Mouse (Mus musculus): Measurements from ENCODE around the gene Wwp2. TPM values are rescaled to one million over a fixed set of nuclear protein-coding genes. Genes with fewer than 3 reads are reported as not detected.

The Wwp2 gene
- polyA plus RNA-seq, 1 experiment from 2014 or later, result 41.5 TPM

GRCm38 (mm10) chr8:107505271-107505670, 69.1 kb downstream of the Wwp2 start:
- Histone ChIP-seq H3K27me3 (replicated peaks; ENCODE audit: control insufficient read depth, insufficient read depth, low read length) (no peaks in the 10 kb centered on the region), H3K27ac (ENCODE audit: low read length) (no peak overlapping the region), H3K36me3 (ENCODE audit: control insufficient read depth, insufficient read depth) (peaks cover 5% of the 10 kb centered on the region; the same call in 1 of the 2 replicates), H3K9me3 (ENCODE audit: control insufficient read depth, low read length) (no peaks in the 10 kb centered on the region), H3K4me3 (replicated peaks; ENCODE audit: low read length) (no peak overlapping the region), H3K4me1 (replicated peaks; ENCODE audit: control insufficient read depth, insufficient read depth, low read length) (peaks cover 8% of the 10 kb centered on the region), H3K9ac (replicated peaks; ENCODE audit: low read depth, low read length) (no peak overlapping the region), H3K4me2 (ENCODE audit: low read length) (no peak overlapping the region)
- WGBS, result 87% methylated on average over 4 of the region's 4 CpGs
- no peak for ATAC-seq

- H3K9ac ChIP-seq (replicated peaks; ENCODE audit: low read depth, low read length), result no peak overlapping the region
- 100% methylated on average over 1 of the region's 1 CpGs for WGBS
- ATAC-seq, result no peak
- peaks cover 5% of the 10 kb centered on the region; the same call in 1 of the 2 replicates for H3K36me3 ChIP-seq (ENCODE audit: control insufficient read depth, insufficient read depth)
- no peak overlapping the region for H3K27ac ChIP-seq (ENCODE audit: low read length)
- H3K4me3 ChIP-seq (replicated peaks; ENCODE audit: low read length), result no peak overlapping the region
- H3K4me2 ChIP-seq (ENCODE audit: low read length), result no peak overlapping the region
- no peaks in the 10 kb centered on the region for H3K27me3 ChIP-seq (replicated peaks; ENCODE audit: control insufficient read depth, insufficient read depth, low read length)
- peaks cover 8% of the 10 kb centered on the region for H3K4me1 ChIP-seq (replicated peaks; ENCODE audit: control insufficient read depth, insufficient read depth, low read length)
- no peaks in the 10 kb centered on the region for H3K9me3 ChIP-seq (ENCODE audit: control insufficient read depth, low read length)
Measured at GRCm38 (mm10) chr8:107507019-107507418, 70.9 kb downstream of the Wwp2 start.

- Histone ChIP-seq H3K9ac (replicated peaks; ENCODE audit: low read depth, low read length) (no peak overlapping the region), H3K4me2 (ENCODE audit: low read length) (no peak overlapping the region), H3K27ac (ENCODE audit: low read length) (no peak overlapping the region), H3K4me1 (replicated peaks; ENCODE audit: control insufficient read depth, insufficient read depth, low read length) (no peaks in the 10 kb centered on the region), H3K36me3 (ENCODE audit: control insufficient read depth, insufficient read depth) (peaks cover 5% of the 10 kb centered on the region; the same call in 1 of the 2 replicates), H3K9me3 (ENCODE audit: control insufficient read depth, low read length) (no peaks in the 10 kb centered on the region), H3K27me3 (replicated peaks; ENCODE audit: control insufficient read depth, insufficient read depth, low read length) (no peaks in the 10 kb centered on the region), H3K4me3 (replicated peaks; ENCODE audit: low read length) (no peak overlapping the region)
- WGBS, result 93% methylated on average over 5 of the region's 5 CpGs
- no peak for ATAC-seq
Measured at GRCm38 (mm10) chr8:107510204-107510603, 74.0 kb downstream of the Wwp2 start.

- Histone ChIP-seq H3K27ac (ENCODE audit: low read length) (no peak overlapping the region), H3K36me3 (ENCODE audit: control insufficient read depth, insufficient read depth) (peaks cover 5% of the 10 kb centered on the region; the same call in 1 of the 2 replicates), H3K9me3 (ENCODE audit: control insufficient read depth, low read length) (no peaks in the 10 kb centered on the region), H3K27me3 (replicated peaks; ENCODE audit: control insufficient read depth, insufficient read depth, low read length) (no peaks in the 10 kb centered on the region), H3K4me1 (replicated peaks; ENCODE audit: control insufficient read depth, insufficient read depth, low read length) (no peaks in the 10 kb centered on the region), H3K9ac (replicated peaks; ENCODE audit: low read depth, low read length) (no peak overlapping the region), H3K4me3 (replicated peaks; ENCODE audit: low read length) (no peak overlapping the region), H3K4me2 (ENCODE audit: low read length) (no peak overlapping the region)
- whole genome bisulfite sequencing, result 95% methylated on average over 3 of the region's 3 CpGs
- ATAC-seq, result no peak
Measured at GRCm38 (mm10) chr8:107510766-107511165, 74.6 kb downstream of the Wwp2 start.

- WGBS, result 72% methylated on average over 2 of the region's 2 CpGs
- H3K27ac ChIP-seq (ENCODE audit: low read length), result no peak overlapping the region
- H3K9ac ChIP-seq (replicated peaks; ENCODE audit: low read depth, low read length), result no peak overlapping the region
- no peak overlapping the region for H3K4me3 ChIP-seq (replicated peaks; ENCODE audit: low read length)
- no peak for ATAC-seq
- no peaks in the 10 kb centered on the region for H3K9me3 ChIP-seq (ENCODE audit: control insufficient read depth, low read length)
- H3K4me2 ChIP-seq (ENCODE audit: low read length), result no peak overlapping the region
- H3K36me3 ChIP-seq (ENCODE audit: control insufficient read depth, insufficient read depth), result peaks cover 3% of the 10 kb centered on the region; the same call in 1 of the 2 replicates
- H3K27me3 ChIP-seq (replicated peaks; ENCODE audit: control insufficient read depth, insufficient read depth, low read length), result no peaks in the 10 kb centered on the region
- no peaks in the 10 kb centered on the region for H3K4me1 ChIP-seq (replicated peaks; ENCODE audit: control insufficient read depth, insufficient read depth, low read length)
Measured at GRCm38 (mm10) chr8:107513249-107513648, 77.1 kb downstream of the Wwp2 start.

- Histone ChIP-seq H3K4me2 (ENCODE audit: low read length) (no peak overlapping the region), H3K36me3 (ENCODE audit: control insufficient read depth, insufficient read depth) (peaks cover 3% of the 10 kb centered on the region; the same call in 1 of the 2 replicates), H3K27me3 (replicated peaks; ENCODE audit: control insufficient read depth, insufficient read depth, low read length) (no peaks in the 10 kb centered on the region), H3K9me3 (ENCODE audit: control insufficient read depth, low read length) (no peaks in the 10 kb centered on the region), H3K4me3 (replicated peaks; ENCODE audit: low read length) (no peak overlapping the region), H3K27ac (ENCODE audit: low read length) (no peak overlapping the region), H3K9ac (replicated peaks; ENCODE audit: low read depth, low read length) (no peak overlapping the region), H3K4me1 (replicated peaks; ENCODE audit: control insufficient read depth, insufficient read depth, low read length) (no peaks in the 10 kb centered on the region)
- ATAC-seq, result no peak
- WGBS, result 88% methylated on average over 6 of the region's 6 CpGs
Measured at GRCm38 (mm10) chr8:107514949-107515721, 79.0 kb downstream of the Wwp2 start.

GRCm38 (mm10) chr8:107518726-107519125, 82.6 kb downstream of the Wwp2 start:
- Histone ChIP-seq H3K27ac (ENCODE audit: low read length) (no peak overlapping the region), H3K9me3 (ENCODE audit: control insufficient read depth, low read length) (no peaks in the 10 kb centered on the region), H3K9ac (replicated peaks; ENCODE audit: low read depth, low read length) (no peak overlapping the region), H3K27me3 (replicated peaks; ENCODE audit: control insufficient read depth, insufficient read depth, low read length) (no peaks in the 10 kb centered on the region), H3K4me2 (ENCODE audit: low read length) (no peak overlapping the region), H3K4me3 (replicated peaks; ENCODE audit: low read length) (no peak overlapping the region), H3K4me1 (replicated peaks; ENCODE audit: control insufficient read depth, insufficient read depth, low read length) (no peaks in the 10 kb centered on the region), H3K36me3 (ENCODE audit: control insufficient read depth, insufficient read depth) (peaks cover 3% of the 10 kb centered on the region; the same call in 1 of the 2 replicates)
- 96% methylated on average over 5 of the region's 5 CpGs for WGBS
- ATAC-seq, result no peak

GRCm38 (mm10) chr8:107519860-107520259, 83.7 kb downstream of the Wwp2 start:
- no peak overlapping the region for H3K4me2 ChIP-seq (ENCODE audit: low read length)
- 11% methylated on average over 4 of the region's 4 CpGs for WGBS
- H3K27ac ChIP-seq (ENCODE audit: low read length), result no peak overlapping the region
- peaks cover 3% of the 10 kb centered on the region; the same call in 1 of the 2 replicates for H3K36me3 ChIP-seq (ENCODE audit: control insufficient read depth, insufficient read depth)
- ATAC-seq, result peak; percentile 91
- no peak overlapping the region for H3K4me3 ChIP-seq (replicated peaks; ENCODE audit: low read length)
- no peaks in the 10 kb centered on the region for H3K27me3 ChIP-seq (replicated peaks; ENCODE audit: control insufficient read depth, insufficient read depth, low read length)
- H3K4me1 ChIP-seq (replicated peaks; ENCODE audit: control insufficient read depth, insufficient read depth, low read length), result no peaks in the 10 kb centered on the region
- no peaks in the 10 kb centered on the region for H3K9me3 ChIP-seq (ENCODE audit: control insufficient read depth, low read length)
- no peak overlapping the region for H3K9ac ChIP-seq (replicated peaks; ENCODE audit: low read depth, low read length)

GRCm38 (mm10) chr8:107521788-107522554, 85.8 kb downstream of the Wwp2 start:
- H3K9me3 ChIP-seq (ENCODE audit: control insufficient read depth, low read length), result no peaks in the 10 kb centered on the region
- WGBS, result 79% methylated on average over 8 of the region's 8 CpGs

More at GRCm38 (mm10) chr8:107521788-107522554, 85.8 kb downstream of the Wwp2 start:
- no peak overlapping the region for H3K4me2 ChIP-seq (ENCODE audit: low read length)
- no peak overlapping the region for H3K9ac ChIP-seq (replicated peaks; ENCODE audit: low read depth, low read length)
- H3K4me1 ChIP-seq (replicated peaks; ENCODE audit: control insufficient read depth, insufficient read depth, low read length), result no peaks in the 10 kb centered on the region
- no peak; the same call in 1 of the 2 replicates for ATAC-seq
- peaks cover 3% of the 10 kb centered on the region; the same call in 1 of the 2 replicates for H3K36me3 ChIP-seq (ENCODE audit: control insufficient read depth, insufficient read depth)
- no peak overlapping the region for H3K27ac ChIP-seq (ENCODE audit: low read length)
- H3K4me3 ChIP-seq (replicated peaks; ENCODE audit: low read length), result no peak overlapping the region
- no peaks in the 10 kb centered on the region for H3K27me3 ChIP-seq (replicated peaks; ENCODE audit: control insufficient read depth, insufficient read depth, low read length)
